Comparison of ENCODE assay signal across 18 mouse cellular contexts in the genomic region with DNA sequence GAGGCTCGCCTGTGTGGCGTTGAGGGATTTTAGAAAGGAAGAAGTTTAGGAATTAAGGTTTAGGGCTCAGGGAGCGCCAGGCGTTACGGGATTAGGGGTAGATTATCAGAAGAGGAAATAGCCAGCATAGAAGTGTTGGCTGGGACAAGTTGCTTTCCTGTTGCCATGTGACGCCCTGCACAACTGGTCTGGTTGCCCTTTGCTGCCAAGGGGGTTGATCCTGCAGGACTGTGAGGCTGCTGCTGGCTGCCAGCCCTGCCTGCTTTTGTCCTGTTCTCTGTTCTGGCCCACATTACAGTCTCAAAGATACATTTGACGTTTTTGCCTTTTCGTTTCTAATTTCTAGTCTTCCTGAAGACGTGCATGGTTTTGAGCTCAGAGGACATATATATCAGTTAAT. TPM values are rescaled to one million over a fixed set of nuclear protein-coding genes. Genes with fewer than 3 reads are reported as not detected.
DNase-seq lines count a peak whose midpoint lies in the region; ATAC-seq and TF ChIP-seq lines count a peak whose summit lies in the region.
"Had no signal": no experiment of that assay in that cellular context is flagged by ENCODE, and none has a peak within 500 bp of the region (broad histone marks: within the 10 kb centered on the region; RNA-seq: fewer than 3 reads in every experiment).

No protein-coding gene starts in this region.

- TF ChIP-seq CTCF in stomach, postnatal 0 days (IDR thresholded peaks at IDR 0.05; ENCODE audit: low read depth) = no peak

- no peak overlapping the region for H3K4me3 ChIP-seq in kidney, embryonic 14.5 days (ENCODE audit: low read length)
- H3K4me3 ChIP-seq in stomach, postnatal 0 days (ENCODE audit: low read depth, low read length) = no peak overlapping the region
- H3K4me3 ChIP-seq: embryonic facial prominence, embryonic 12.5 days; hindbrain, embryonic 13.5 days; midbrain, embryonic 13.5 days had no signal

- H3K36me3 ChIP-seq in kidney, embryonic 14.5 days (ENCODE audit: control insufficient read depth, insufficient read depth, low read length) = peaks cover 79% of the 10 kb centered on the region
- H3K36me3 ChIP-seq in stomach, postnatal 0 days (ENCODE audit: control insufficient read depth, insufficient read depth, low read length) = peaks cover 34% of the 10 kb centered on the region

- TF ChIP-seq EP300 in stomach, postnatal 0 days (optimal IDR thresholded peaks at IDR 0.05) = no peak

- 93% methylated on average over 9 of the region's 9 CpGs for WGBS in kidney, embryonic 14.5 days
- WGBS in stomach, postnatal 0 days = 68% methylated on average over 9 of the region's 9 CpGs

- peak; percentile 25 for DNase-seq in adrenal gland, postnatal 14 days
- no peak for DNase-seq in adrenal gland, adult 18-20 months (ENCODE audit: low spot score in 2 of 2)
- peak; percentile 76 for DNase-seq in kidney, adult 11 months
- peak; percentile 66 for DNase-seq in urinary bladder, postnatal 14 days (ENCODE audit: low spot score)
- DNase-seq in urinary bladder, adult 2 months (ENCODE audit: low spot score) = no peak
- peak; percentile 64 for DNase-seq in stomach, postnatal 0 days (ENCODE audit: low spot score)
- DNase-seq in testis, postnatal 10 days (ENCODE audit: low spot score) = no peak
- DNase-seq: cerebellum, postnatal 36 days; layer of hippocampus, postnatal 36 days; thymus, postnatal 4 days had no signal

- no peak overlapping the region for H3K4me2 ChIP-seq in kidney, embryonic 14.5 days (replicated peaks; ENCODE audit: low read depth, low read length)
- no peak overlapping the region for H3K4me2 ChIP-seq in stomach, postnatal 0 days (replicated peaks; ENCODE audit: low read depth)
- H3K4me2 ChIP-seq: embryonic facial prominence, embryonic 12.5 days; hindbrain, embryonic 13.5 days; liver, embryonic 11.5 days; midbrain, embryonic 13.5 days had no signal

- H3K9ac ChIP-seq in kidney, embryonic 14.5 days (ENCODE audit: low read depth, low read length) = no peak overlapping the region
- no peak overlapping the region for H3K9ac ChIP-seq in stomach, postnatal 0 days (ENCODE audit: low read length)
- H3K9ac ChIP-seq: embryonic facial prominence, embryonic 12.5 days; hindbrain, embryonic 13.5 days; midbrain, embryonic 13.5 days had no signal

- no peaks in the 10 kb centered on the region for H3K9me3 ChIP-seq in kidney, embryonic 14.5 days (ENCODE audit: control insufficient read depth, low read length)
- no peaks in the 10 kb centered on the region for H3K9me3 ChIP-seq in stomach, postnatal 0 days (ENCODE audit: control insufficient read depth, low read length)
- H3K9me3 ChIP-seq: embryonic facial prominence, embryonic 12.5 days; hindbrain, embryonic 13.5 days; midbrain, embryonic 13.5 days had no signal

- H3K27me3 ChIP-seq in kidney, embryonic 14.5 days (ENCODE audit: control insufficient read depth, insufficient read depth, low read length) = no peaks in the 10 kb centered on the region
- no peaks in the 10 kb centered on the region for H3K27me3 ChIP-seq in stomach, postnatal 0 days (ENCODE audit: control insufficient read depth, insufficient read depth, low read length)
- H3K27me3 ChIP-seq: CH12.LX; embryonic facial prominence, embryonic 12.5 days; hindbrain, embryonic 13.5 days; midbrain, embryonic 13.5 days had no signal

- no peak overlapping the region for H3K27ac ChIP-seq in kidney, embryonic 14.5 days (ENCODE audit: low read depth, low read length)
- peak overlapping the region; percentile 20; the same call in 1 of the 2 replicates for H3K27ac ChIP-seq in stomach, postnatal 0 days (replicated peaks)
- H3K27ac ChIP-seq: embryonic facial prominence, embryonic 12.5 days; hindbrain, embryonic 13.5 days; macrophage; midbrain, embryonic 13.5 days had no signal

- ATAC-seq in kidney, embryonic 14.5 days (ENCODE audit: low FRiP score, low TSS enrichment) = no peak
- no peak for ATAC-seq in stomach, postnatal 0 days (ENCODE audit: low FRiP score, low TSS enrichment)
- ATAC-seq: intestine, postnatal 0 days; midbrain, embryonic 13.5 days had no signal

- peaks cover 10% of the 10 kb centered on the region for H3K4me1 ChIP-seq in kidney, embryonic 14.5 days (ENCODE audit: control insufficient read depth, insufficient read depth, low read length)
- no peaks in the 10 kb centered on the region for H3K4me1 ChIP-seq in stomach, postnatal 0 days (replicated peaks; ENCODE audit: control insufficient read depth, insufficient read depth)
- H3K4me1 ChIP-seq: embryonic facial prominence, embryonic 12.5 days; midbrain, embryonic 13.5 days had no signal

RNA-seq across cellular contexts. Expression of gene Tmbim6, which starts 12.5 kb away (rescaled TPM):
- 571 and 598 TPM in 2 replicates for total RNA-seq in adrenal gland, postnatal 14 days (2021)
- 100 to 1,000 TPM; 536 to 790 TPM for total RNA-seq in adrenal gland, adult 18-20 months (2021)
- 321 and 409 TPM in 2 replicates for polyA plus RNA-seq in kidney, embryonic 14.5 days (2014; fragmentation: Nextera tagmentation; extraction: Ambion mirVana)
- 331 and 342 TPM in 2 replicates for polyA plus RNA-seq in urinary bladder, adult 2 months (2012; rRNA removed)
- 469 and 479 TPM in 2 replicates for polyA plus RNA-seq in stomach, postnatal 0 days (2015; fragmentation: Nextera tagmentation; extraction: Ambion mirVana)

RNA-seq across cellular contexts. Expression of gene Fmnl3, which starts 34.9 kb away (rescaled TPM):
- 21.3 and 31.3 TPM in 2 replicates for total RNA-seq in adrenal gland, postnatal 14 days (2021)
- 10 to 100 TPM; 15.5 to 17.2 TPM for total RNA-seq in adrenal gland, adult 18-20 months (2021)
- 15.0 and 27.9 TPM in 2 replicates for polyA plus RNA-seq in kidney, embryonic 14.5 days (2014; fragmentation: Nextera tagmentation; extraction: Ambion mirVana)
- 8.9 and 9.9 TPM in 2 replicates for polyA plus RNA-seq in urinary bladder, adult 2 months (2012; rRNA removed)
- 8.0 and 8.6 TPM in 2 replicates for polyA plus RNA-seq in stomach, postnatal 0 days (2015; fragmentation: Nextera tagmentation; extraction: Ambion mirVana)

RNA-seq across cellular contexts. Expression of gene Nckap5l, which starts 52.4 kb away (rescaled TPM):
- 25.6 and 29.0 TPM in 2 replicates for total RNA-seq in adrenal gland, postnatal 14 days (2021)
- total RNA-seq in adrenal gland, adult 18-20 months (2021) = 10 to 100 TPM; 14.1 to 18.7 TPM
- 9.3 and 11.8 TPM in 2 replicates for polyA plus RNA-seq in kidney, embryonic 14.5 days (2014; fragmentation: Nextera tagmentation; extraction: Ambion mirVana)
- 3.3 and 5.0 TPM in 2 replicates for polyA plus RNA-seq in urinary bladder, adult 2 months (2012; rRNA removed)
- 2.1 and 2.4 TPM in 2 replicates for polyA plus RNA-seq in stomach, postnatal 0 days (2015; fragmentation: Nextera tagmentation; extraction: Ambion mirVana)

Comparison
In these comparisons a context has a peak if more than half of its experiments do, and no peak if none do; other contexts are left out.
1. DNase-seq: peak in adrenal gland, postnatal 14 days (single experiment), kidney, adult 11 months (single experiment), urinary bladder, postnatal 14 days (single experiment) and stomach, postnatal 0 days (single experiment); none in adrenal gland, adult 18-20 months (0 of 2), urinary bladder, adult 2 months (single experiment) and testis, postnatal 10 days (single experiment).